Mouse (Mus musculus) hindbrain, embryonic 15.5 days (tissue): ENCODE measurements around the gene Tmem259. TPM values are rescaled to one million over a fixed set of nuclear protein-coding genes. Genes with fewer than 3 reads are reported as not detected.

ENCODE experiments used
- ATAC-seq: fragments of 200-750 bp; cut with Nextera tagmentation; 2 replicates; pipeline ENCODE4 v1.8.0; 2017; ENCODE audit warnings: low read depth, moderate number of reproducible peaks, moderate TSS enrichment; ENCODE audit not compliant: low FRiP score
- H3K27ac ChIP-seq: fragments of 300-500 bp; sonication (generic); replicated peaks from 2 replicates; pipeline ENCODE4 v1.5.1; 2015; ENCODE audit warnings: mild to moderate bottlenecking, inconsistent platforms
- H3K27me3 ChIP-seq: fragments of 300-500 bp; sonication (generic); 2 replicates; pipeline ENCODE4 v1.6.1; 2015; ENCODE audit warnings: control low read depth, inconsistent platforms
- H3K36me3 ChIP-seq: fragments of 300-500 bp; sonication (generic); 2 replicates; pipeline ENCODE4 v1.6.1; 2015; ENCODE audit warnings: control low read depth, inconsistent platforms
- H3K4me1 ChIP-seq: fragments of 300-500 bp; sonication (generic); replicated peaks from 2 replicates; pipeline ENCODE4 v1.6.1; 2015; ENCODE audit warnings: control low read depth, inconsistent platforms
- H3K4me2 ChIP-seq: fragments of 300-500 bp; sonication (generic); 2 replicates; pipeline ENCODE4 v1.6.1; 2015; ENCODE audit warnings: moderate library complexity, mild to moderate bottlenecking, inconsistent platforms
- H3K4me3 ChIP-seq: fragments of 300-500 bp; sonication (generic); 2 replicates; pipeline ENCODE4 v1.5.1; 2015; ENCODE audit warnings: mild to moderate bottlenecking, inconsistent platforms
- H3K9ac ChIP-seq: fragments of 300-500 bp; sonication (generic); 2 replicates; pipeline ENCODE4 v1.6.1; 2015; ENCODE audit warnings: inconsistent platforms
- H3K9me3 ChIP-seq: fragments of 300-500 bp; sonication (generic); 2 replicates; pipeline ENCODE4 v1.6.1; 2016; ENCODE audit warnings: control low read depth, inconsistent platforms
- WGBS: fragments of 180-500 bp; shearing (Covaris S2); methylation state at CpG from one replicate; pipeline ENCODE4 v1.1.7; 2015; 5-methylcytosine and 5-hydroxymethylcytosine counted together
- polyA plus RNA-seq: library from polyadenylated mRNA; unstranded; fragments of >200 nt; fragmentation: Nextera tagmentation; extraction: Ambion mirVana; gene quantifications from 2 replicates; pipeline ENCODE4 v1.2.1, GENCODE M21; 2015

The Tmem259 gene
- polyA plus RNA-seq, 1 experiment from 2014 or later, result 27.3 TPM

DNA sequence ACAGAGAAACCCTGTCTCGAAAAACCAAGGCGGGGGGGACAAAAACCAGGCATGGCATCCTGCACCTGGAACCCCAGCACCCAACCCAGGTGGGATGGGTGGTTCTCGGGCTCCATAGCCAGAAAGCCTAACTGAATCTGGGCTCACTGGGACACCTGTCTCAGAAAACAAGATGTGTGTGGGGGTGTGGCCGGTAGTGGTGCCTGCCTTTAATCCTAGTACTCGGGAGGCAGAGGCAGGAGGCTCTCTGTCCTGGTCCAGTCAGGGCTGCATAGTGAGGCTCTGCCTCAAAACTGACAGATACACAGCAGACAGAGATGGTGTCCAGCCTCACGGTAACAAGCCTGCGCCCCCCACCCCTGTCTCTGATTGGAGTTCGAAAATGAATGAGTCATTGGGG is 38.7 kb upstream of the Tmem259 start:
- Histone ChIP-seq H3K4me1 (no peaks in the 10 kb centered on the region), H3K36me3 (no peaks in the 10 kb centered on the region), H3K9me3 (no peaks in the 10 kb centered on the region), H3K27me3 (peaks cover 18% of the 10 kb centered on the region), H3K9ac (no peak overlapping the region), H3K4me3 (no peak overlapping the region), H3K4me2 (no peak overlapping the region), H3K27ac (no peak overlapping the region)
- no peak for ATAC-seq
- 95% methylated on average over 8 of the region's 8 CpGs for WGBS

DNA sequence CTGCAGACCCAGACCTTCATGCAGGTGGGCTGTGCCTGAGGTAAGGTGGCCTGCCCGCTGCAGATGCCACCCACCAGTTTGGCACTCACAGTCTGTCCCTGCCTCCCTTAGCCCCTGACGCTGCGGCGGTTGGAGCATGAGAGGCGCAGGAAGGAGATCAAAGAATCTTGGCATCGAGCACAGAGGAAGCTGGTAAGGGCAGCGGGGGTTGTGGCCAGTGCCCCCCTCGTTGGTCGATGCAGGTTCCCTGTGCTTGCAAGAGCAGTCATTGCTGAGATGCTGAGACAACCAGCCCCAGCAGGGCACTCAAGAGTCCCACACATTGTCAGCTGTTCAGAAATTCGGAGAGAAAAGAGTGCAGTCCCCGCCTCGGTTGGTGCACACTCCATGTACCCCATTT is 38.0 kb upstream of the Tmem259 start:
- 94% methylated on average over 12 of the region's 12 CpGs for WGBS
- Histone ChIP-seq H3K4me2 (no peak overlapping the region), H3K36me3 (no peaks in the 10 kb centered on the region), H3K4me3 (no peak overlapping the region), H3K9me3 (no peaks in the 10 kb centered on the region), H3K4me1 (no peaks in the 10 kb centered on the region), H3K27me3 (peaks cover 20% of the 10 kb centered on the region), H3K27ac (no peak overlapping the region), H3K9ac (no peak overlapping the region)
- no peak for ATAC-seq

DNA sequence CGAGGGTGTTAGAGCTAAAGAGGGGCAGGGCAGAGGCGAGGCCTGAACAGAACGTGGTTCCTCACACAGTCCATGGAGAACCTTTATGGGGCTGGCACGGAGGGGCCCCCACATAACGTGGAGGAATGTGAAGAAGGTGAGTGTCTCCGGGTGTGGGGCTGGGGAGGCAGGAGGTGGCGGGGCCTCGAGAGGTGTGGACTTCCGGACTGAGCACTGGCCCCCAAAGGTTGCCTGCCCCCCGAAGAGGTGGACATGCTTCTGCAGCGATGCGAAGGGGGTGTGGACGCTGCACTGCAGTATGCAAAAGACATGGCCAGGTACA is 37.2 kb upstream of the Tmem259 start:
- Histone ChIP-seq H3K9me3 (no peaks in the 10 kb centered on the region), H3K4me2 (no peak overlapping the region), H3K4me3 (no peak overlapping the region), H3K27ac (no peak overlapping the region), H3K4me1 (no peaks in the 10 kb centered on the region), H3K9ac (no peak overlapping the region), H3K36me3 (no peaks in the 10 kb centered on the region), H3K27me3 (peaks cover 20% of the 10 kb centered on the region)
- no peak for ATAC-seq
- 93% methylated on average over 13 of the region's 13 CpGs for WGBS

DNA sequence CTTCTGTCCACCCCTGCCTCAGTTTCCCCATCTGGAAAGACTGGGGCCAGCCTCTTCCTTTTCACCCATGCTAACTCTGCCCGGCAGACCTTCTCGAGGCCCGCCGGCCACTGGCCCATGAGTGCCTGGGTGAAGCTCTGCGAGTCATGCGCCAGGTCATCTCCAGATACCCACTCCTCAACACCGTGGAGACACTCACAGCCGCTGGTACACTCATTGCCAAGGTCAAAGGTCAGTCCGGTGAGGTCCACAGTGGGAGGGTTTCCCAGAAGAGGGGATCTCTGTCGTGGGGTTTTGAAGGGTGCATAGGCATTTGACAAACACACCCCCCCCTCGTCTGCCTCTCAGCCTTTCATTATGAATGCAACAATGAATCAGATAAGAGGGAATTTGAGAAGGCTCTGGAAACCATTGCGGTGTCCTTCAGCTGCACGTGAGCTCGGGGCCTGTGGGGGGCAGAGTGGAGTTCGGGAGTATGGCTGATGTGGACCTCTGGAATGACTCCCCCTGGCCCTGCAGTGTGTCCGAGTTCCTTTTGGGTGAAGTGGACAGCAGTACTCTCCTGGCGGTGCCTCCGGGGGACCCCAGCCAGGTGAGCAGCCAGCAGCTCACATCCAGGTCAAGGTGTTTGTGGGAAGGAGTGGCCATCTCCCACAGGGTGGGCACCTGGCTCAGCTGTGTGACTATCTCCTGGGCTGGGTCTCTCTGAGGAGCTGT is 36.6 kb upstream of the Tmem259 start:
- Histone ChIP-seq H3K36me3 (no peaks in the 10 kb centered on the region), H3K4me2 (no peak overlapping the region), H3K9me3 (no peaks in the 10 kb centered on the region), H3K27me3 (peaks cover 23% of the 10 kb centered on the region), H3K27ac (no peak overlapping the region), H3K4me1 (no peaks in the 10 kb centered on the region), H3K9ac (no peak overlapping the region), H3K4me3 (no peak overlapping the region)
- 83% methylated on average over 18 of the region's 18 CpGs for whole genome bisulfite sequencing
- no peak for ATAC-seq

DNA sequence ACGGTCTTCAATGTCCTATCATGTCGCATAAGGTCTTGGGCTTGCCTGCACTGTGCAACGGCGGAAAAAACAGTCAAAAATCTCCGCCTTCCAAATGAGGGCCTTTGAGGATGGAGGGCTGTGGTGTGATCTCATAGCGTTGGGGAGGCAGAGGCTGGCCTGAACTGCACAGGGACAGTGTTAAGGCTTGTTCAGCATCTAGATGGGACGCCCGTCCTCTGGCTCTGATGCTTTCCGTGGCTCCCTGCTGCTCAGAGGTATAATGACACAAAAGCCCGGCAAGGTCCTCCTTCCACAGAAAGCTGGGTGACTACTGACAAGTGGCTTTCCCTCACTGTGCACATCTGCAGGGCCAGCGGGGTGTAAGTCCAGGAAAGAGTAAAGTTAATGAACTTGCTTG is 36.1 kb upstream of the Tmem259 start:
- no peak for ATAC-seq
- Histone ChIP-seq H3K4me3 (no peak overlapping the region), H3K27ac (no peak overlapping the region), H3K4me2 (no peak overlapping the region), H3K27me3 (peaks cover 29% of the 10 kb centered on the region), H3K4me1 (no peaks in the 10 kb centered on the region), H3K9me3 (no peaks in the 10 kb centered on the region), H3K9ac (no peak overlapping the region), H3K36me3 (no peaks in the 10 kb centered on the region)
- WGBS, result 31% methylated on average over 11 of the region's 11 CpGs

DNA sequence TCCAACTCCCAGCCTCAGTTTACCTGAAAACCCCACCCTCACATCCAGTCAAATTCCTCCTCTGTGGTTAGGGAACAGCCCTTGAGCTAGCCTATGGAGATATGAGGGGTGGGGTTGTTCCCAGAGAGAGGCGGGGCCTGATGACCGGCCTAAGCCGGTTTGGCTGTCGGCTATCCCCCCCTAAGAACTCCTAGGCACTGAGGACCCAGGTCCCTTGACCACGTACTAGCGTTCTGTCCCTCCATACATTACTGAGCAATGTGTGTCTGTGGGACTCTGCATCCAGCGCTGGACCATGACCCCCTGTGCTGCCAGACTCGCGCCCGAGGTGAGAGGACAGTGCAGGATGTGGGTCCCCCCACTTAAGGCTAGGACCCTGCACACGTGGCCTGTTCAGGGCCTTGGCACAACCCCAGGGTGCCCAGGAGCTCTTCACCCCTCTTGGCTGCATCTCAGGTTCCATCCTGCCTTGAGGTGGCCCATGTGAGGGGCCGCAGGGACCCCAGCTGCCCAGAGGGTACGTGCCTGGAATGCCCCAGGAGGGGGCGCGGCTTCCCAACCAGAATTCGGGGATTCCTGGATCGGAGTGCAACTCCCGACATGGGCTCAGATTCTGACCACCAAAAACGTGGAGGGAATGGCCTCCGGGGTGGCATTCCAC is 35.5 kb upstream of the Tmem259 start:
- peak; percentile 28; the same call in 1 of the 2 replicates for ATAC-seq
- Histone ChIP-seq H3K36me3 (no peaks in the 10 kb centered on the region), H3K4me2 (no peak overlapping the region), H3K9ac (no peak overlapping the region), H3K4me1 (no peaks in the 10 kb centered on the region), H3K27ac (no peak overlapping the region), H3K4me3 (no peak overlapping the region), H3K9me3 (no peaks in the 10 kb centered on the region), H3K27me3 (peaks cover 35% of the 10 kb centered on the region)
- WGBS, result 6% methylated on average over 20 of the region's 20 CpGs

DNA sequence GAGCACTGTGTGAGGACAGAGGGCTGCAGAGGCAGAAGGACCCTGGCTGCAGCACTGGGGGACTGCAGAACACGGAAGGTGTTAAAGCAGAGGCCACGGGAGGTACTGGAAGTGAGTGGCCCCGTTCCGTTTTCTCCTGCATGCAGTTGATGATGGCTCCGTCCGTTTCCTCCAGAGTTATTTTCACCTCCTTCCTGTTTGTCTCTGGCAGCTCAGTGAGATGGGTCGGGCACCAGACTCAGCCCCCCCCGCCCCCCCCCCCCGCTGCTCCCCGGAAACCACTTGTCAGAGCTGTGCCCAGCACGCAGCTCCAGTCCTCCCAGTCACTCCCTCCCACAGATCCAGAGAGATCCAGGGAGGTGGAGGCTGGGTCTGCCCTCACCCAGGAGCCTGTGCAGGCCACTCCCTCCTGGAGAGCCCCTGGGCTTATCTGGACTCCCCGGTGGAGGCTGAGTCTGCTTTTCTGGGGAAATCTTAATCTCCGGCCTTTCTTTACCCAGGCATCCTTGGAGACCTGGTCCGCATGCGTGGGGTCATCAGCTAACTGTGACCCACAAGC is 34.7 kb upstream of the Tmem259 start:
- H3K9ac ChIP-seq, result no peak overlapping the region
- 9% methylated on average over 15 of the region's 15 CpGs for WGBS
- H3K36me3 ChIP-seq, result no peaks in the 10 kb centered on the region
- H3K4me3 ChIP-seq, result no peak overlapping the region
- no peak overlapping the region; the same call in 1 of the 2 replicates for H3K4me2 ChIP-seq
- no peaks in the 10 kb centered on the region for H3K9me3 ChIP-seq
- no peak for ATAC-seq
- peaks cover 42% of the 10 kb centered on the region for H3K27me3 ChIP-seq
- no peak overlapping the region for H3K27ac ChIP-seq
- H3K4me1 ChIP-seq, result no peaks in the 10 kb centered on the region

DNA sequence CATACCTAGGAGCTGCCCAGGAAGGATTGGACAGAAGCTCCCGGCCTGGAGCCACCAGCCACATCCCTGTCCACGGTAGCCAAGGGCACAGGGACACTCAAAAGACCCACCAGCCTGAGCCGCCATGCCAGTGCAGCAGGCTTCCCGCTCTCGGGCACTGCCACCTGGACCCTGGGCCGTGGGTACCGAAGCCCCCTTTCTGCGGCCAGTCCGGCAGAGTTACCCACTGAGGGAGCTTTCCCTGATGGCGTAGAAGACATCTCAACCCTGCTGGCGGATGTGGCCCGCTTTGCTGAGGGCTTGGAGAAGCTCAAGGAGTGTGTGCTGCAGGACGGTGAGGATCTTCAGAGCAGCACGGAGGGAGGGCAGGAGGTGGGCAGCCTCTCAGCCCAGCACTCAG is 33.6 kb upstream of the Tmem259 start:
- no peak for ATAC-seq
- no peaks in the 10 kb centered on the region for H3K4me1 ChIP-seq

DNA sequence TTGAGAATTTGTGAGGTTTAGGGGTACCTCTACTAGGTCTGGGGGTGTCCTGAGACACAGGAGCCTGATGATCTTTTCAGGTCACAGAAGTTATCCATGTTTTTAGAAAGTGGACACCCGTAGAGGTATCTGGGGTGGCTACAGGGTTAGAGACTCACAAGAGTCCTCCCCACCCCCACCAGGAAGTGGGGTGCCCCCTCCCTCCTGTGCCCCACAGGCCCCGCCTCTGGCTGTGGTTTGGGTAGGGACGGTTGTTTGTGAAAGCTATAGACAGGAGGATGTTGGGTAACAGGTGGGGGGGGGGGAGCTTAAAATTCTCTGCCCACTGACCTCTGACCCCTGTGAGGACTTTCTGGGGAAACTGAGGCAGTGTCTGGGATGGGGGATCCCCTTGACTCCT is 33.2 kb upstream of the Tmem259 start:
- H3K27me3 ChIP-seq, result peaks cover 57% of the 10 kb centered on the region
- no peaks in the 10 kb centered on the region for H3K4me1 ChIP-seq
- no peaks in the 10 kb centered on the region for H3K9me3 ChIP-seq
- H3K36me3 ChIP-seq, result peaks cover 3% of the 10 kb centered on the region
- 60% methylated on average over 3 of the region's 3 CpGs for WGBS
- no peak overlapping the region for H3K4me2 ChIP-seq
- H3K27ac ChIP-seq, result no peak overlapping the region
- no peak for ATAC-seq
- no peak overlapping the region for H3K4me3 ChIP-seq
- H3K9ac ChIP-seq, result no peak overlapping the region

More for the DNA sequence above, 33.6 kb upstream of the Tmem259 start:
- H3K36me3 ChIP-seq, result no peaks in the 10 kb centered on the region
- 79% methylated on average over 14 of the region's 14 CpGs for WGBS
- no peaks in the 10 kb centered on the region for H3K9me3 ChIP-seq
- peaks cover 53% of the 10 kb centered on the region for H3K27me3 ChIP-seq
- H3K4me3 ChIP-seq, result no peak overlapping the region
- H3K27ac ChIP-seq, result no peak overlapping the region
- H3K4me2 ChIP-seq, result no peak overlapping the region
- H3K9ac ChIP-seq, result no peak overlapping the region

- H3K27me3 ChIP-seq, result peaks cover 61% of the 10 kb centered on the region
Measured at GRCm38 (mm10) chr10:80016931-80017330, 32.8 kb upstream of the Tmem259 start.

DNA sequence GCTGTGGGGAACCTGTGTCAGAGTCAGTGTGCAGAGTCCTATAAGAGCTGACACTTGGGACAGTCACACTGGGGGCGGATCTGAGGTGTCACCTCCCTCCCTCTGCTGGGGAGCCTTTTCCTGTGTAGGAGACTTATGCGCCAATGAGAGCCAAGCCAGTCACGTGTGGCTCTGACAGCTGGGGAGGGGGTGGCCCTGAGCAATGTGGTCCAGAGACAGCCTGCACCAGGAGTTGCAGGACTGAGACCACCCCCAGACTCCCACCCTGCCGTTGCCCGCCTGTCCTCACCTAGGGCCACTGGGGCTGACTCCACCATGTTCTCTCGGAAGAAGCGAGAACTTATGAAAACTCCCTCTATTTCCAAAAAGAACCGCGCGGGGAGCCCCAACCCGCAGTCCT is 32.4 kb upstream of the Tmem259 start, which contains the start of gene Arhgap45:
TSS of gene Arhgap45 (plus strand) at position 143 of the 400 bp plus-strand sequence.
- Histone ChIP-seq H3K4me2 (no peak within 1 kb of the TSS), H3K9me3 (no peaks in the 10 kb centered on the region), H3K4me1 (no peaks in the 10 kb centered on the region), H3K36me3 (peaks cover 12% of the 10 kb centered on the region), H3K27ac (no peak within 1 kb of the TSS), H3K9ac (no peak within 1 kb of the TSS), H3K4me3 (no peak within 1 kb of the TSS), H3K27me3 (peaks cover 65% of the 10 kb centered on the region)
- no peak for ATAC-seq
- WGBS, result 72% methylated on average over 11 of the region's 11 CpGs

More at GRCm38 (mm10) chr10:80016931-80017330, 32.8 kb upstream of the Tmem259 start:
- WGBS, result 91% methylated on average over 10 of the region's 10 CpGs
- H3K36me3 ChIP-seq, result peaks cover 7% of the 10 kb centered on the region
- no peaks in the 10 kb centered on the region for H3K9me3 ChIP-seq
- no peak for ATAC-seq
- no peak overlapping the region for H3K27ac ChIP-seq
- H3K9ac ChIP-seq, result no peak overlapping the region
- H3K4me1 ChIP-seq, result no peaks in the 10 kb centered on the region
- no peak overlapping the region for H3K4me3 ChIP-seq
- no peak overlapping the region for H3K4me2 ChIP-seq

DNA sequence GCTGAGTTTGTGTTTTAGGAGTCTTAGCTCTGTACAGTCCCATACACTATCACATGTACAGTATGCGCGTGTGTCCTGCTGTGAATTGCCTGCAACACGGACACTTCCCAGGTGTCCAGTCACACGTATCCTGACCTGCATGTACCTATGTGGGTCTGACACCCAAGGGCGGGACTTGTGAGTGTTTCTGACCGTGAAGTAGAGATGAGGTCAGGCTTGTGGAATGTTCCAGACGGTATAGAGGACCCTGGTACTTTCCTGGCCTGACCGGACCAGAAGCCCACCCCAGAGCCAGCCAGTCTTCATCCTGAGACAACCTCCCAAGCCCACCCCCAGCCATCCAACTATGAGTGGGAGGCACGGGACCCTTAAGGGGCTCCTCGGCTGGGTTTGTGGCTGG is 31.5 kb upstream of the Tmem259 start:
- peaks cover 67% of the 10 kb centered on the region for H3K27me3 ChIP-seq
- no peak overlapping the region for H3K4me3 ChIP-seq
- no peak overlapping the region for H3K9ac ChIP-seq
- 82% methylated on average over 10 of the region's 10 CpGs for WGBS
- peaks cover 8% of the 10 kb centered on the region for H3K9me3 ChIP-seq
- H3K4me1 ChIP-seq, result no peaks in the 10 kb centered on the region
- H3K36me3 ChIP-seq, result peaks cover 21% of the 10 kb centered on the region
- H3K27ac ChIP-seq, result no peak overlapping the region
- H3K4me2 ChIP-seq, result no peak overlapping the region
- ATAC-seq, result no peak
